Mouse (Mus musculus) C3H10T1/2 (cell line): Measurements from ENCODE around the gene Vps13d. TPM values are rescaled to one million over a fixed set of nuclear protein-coding genes. Genes with fewer than 3 reads are reported as not detected.

Experiments
- polyA plus RNA-seq, 2 experiments: library from polyadenylated mRNA; unstranded; fragments of >200 nt; fragmentation: generic; extraction: Trizol; gene quantifications; one replicate each; pipeline ENCODE4 v1.2.1; 2012; ENCODE audit warnings: missing spikeins in 2 of 2

Gene Vps13d
- polyA plus RNA-seq, result 10 to 100 TPM in 1 of 2 experiments, 1 to 10 TPM in 1; 1.2 to 15.4 TPM

GRCm38 (mm10) chr4:145194559-145195162 is at the start of gene Vps13d:
TSS of gene Vps13d (minus strand) at chr4:145195005.

Other genes starting within 250 kb of the Vps13d start
- gene Tnfrsf1b, start 51.9 kb upstream of the Vps13d start, polyA plus RNA-seq, result 1 to 10 TPM; 7.8 to 9.6 TPM
- under 1 TPM in 1 of 2 experiments, not detected in 1; 0.01 TPM for gene Tnfrsf8, start 120.2 kb upstream of the Vps13d start, polyA plus RNA-seq